Mouse (Mus musculus) layer of hippocampus, adult 2 months (tissue): ENCODE measurements at regions not wholly inside any gene's neighbourhood (a gene's known extent, or its start where the extent isn't known, plus 50 kb on each side); places are given as distances from the start of the nearest gene placed in this dataset.

Source experiments
- DNase-seq, 2 experiments: peaks; one replicate each; pipeline ENCODE4 v3.0.0; 2022; ENCODE audit warnings: low spot score in 2 of 2
- H3K27ac ChIP-seq: fragments of 200-600 bp; 2 replicates; pipeline ENCODE4 v1.8.1; 2022
- H3K4me3 ChIP-seq: fragments of 200-600 bp; 2 replicates; pipeline ENCODE4 v1.8.1; 2022; ENCODE audit warnings: mild to moderate bottlenecking
- CTCF ChIP-seq: fragments of 200-600 bp; conservative IDR thresholded peaks from 2 replicates; pipeline ENCODE4 v1.8.1; 2022; ENCODE audit warnings: antibody characterized with exemption, mild to moderate bottlenecking, moderate library complexity

- no peak for DNase-seq
- no peak for TF ChIP-seq CTCF
Observed at GRCm38 (mm10) chr1:73857497-73857896, 266.8 kb downstream of the Tns1 start.

DNA sequence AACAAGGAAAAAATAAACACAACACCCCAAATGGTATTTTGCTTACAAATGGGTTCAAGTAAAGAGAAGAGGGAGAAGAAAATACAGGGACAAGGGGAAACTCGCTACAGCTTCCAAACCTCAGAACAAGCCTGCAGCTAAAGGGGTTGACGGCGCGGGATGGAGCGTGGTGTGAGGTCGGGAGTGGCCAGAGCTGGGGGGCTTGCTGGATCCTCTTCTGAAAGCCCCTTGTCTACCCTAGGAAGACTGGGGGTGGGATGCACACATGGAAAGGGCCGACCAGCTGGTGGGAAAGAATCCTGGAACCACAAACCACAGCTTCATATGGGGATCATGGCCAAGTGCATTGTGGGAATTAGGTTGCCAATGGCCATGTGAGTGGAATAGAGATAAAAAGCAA lies 267.4 kb downstream of the Tns1 start:
- DNase-seq = no peak
- Histone ChIP-seq H3K27ac (no peak overlapping the region), H3K4me3 (no peak overlapping the region)
- no peak for TF ChIP-seq CTCF

More at GRCm38 (mm10) chr1:73857497-73857896, 266.8 kb downstream of the Tns1 start:
- Histone ChIP-seq H3K4me3 (no peak overlapping the region), H3K27ac (no peak overlapping the region)

GRCm38 (mm10) chr1:73855306-73855705 lies 268.9 kb downstream of the Tns1 start:
- no peak for TF ChIP-seq CTCF
- H3K27ac ChIP-seq = no peak overlapping the region
- no peak for DNase-seq

DNA sequence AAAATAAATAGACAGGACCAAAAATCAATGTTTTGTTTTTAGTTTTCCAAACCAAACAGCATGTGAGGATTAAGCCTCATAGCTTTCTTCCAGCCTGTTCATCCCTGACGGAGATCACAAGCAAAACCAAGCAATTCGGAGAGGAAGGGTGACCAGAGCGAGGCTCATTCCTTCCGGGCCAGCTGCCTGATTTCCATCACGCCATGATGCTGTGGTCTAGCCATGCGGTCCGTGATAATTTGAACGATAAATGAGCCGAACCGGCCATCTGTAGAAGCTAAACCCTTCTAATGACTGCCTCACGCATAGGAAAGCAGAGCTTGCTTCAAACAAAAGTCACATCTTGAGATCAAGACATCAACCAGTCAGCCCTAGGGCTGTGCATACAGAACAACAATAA lies 270.4 kb downstream of the Tns1 start:
- no peak overlapping the region for H3K27ac ChIP-seq
- H3K4me3 ChIP-seq = no peak overlapping the region
- no peak for TF ChIP-seq CTCF
- no peak for DNase-seq

More at GRCm38 (mm10) chr1:73855306-73855705, 268.9 kb downstream of the Tns1 start:
- H3K4me3 ChIP-seq = no peak overlapping the region

DNA sequence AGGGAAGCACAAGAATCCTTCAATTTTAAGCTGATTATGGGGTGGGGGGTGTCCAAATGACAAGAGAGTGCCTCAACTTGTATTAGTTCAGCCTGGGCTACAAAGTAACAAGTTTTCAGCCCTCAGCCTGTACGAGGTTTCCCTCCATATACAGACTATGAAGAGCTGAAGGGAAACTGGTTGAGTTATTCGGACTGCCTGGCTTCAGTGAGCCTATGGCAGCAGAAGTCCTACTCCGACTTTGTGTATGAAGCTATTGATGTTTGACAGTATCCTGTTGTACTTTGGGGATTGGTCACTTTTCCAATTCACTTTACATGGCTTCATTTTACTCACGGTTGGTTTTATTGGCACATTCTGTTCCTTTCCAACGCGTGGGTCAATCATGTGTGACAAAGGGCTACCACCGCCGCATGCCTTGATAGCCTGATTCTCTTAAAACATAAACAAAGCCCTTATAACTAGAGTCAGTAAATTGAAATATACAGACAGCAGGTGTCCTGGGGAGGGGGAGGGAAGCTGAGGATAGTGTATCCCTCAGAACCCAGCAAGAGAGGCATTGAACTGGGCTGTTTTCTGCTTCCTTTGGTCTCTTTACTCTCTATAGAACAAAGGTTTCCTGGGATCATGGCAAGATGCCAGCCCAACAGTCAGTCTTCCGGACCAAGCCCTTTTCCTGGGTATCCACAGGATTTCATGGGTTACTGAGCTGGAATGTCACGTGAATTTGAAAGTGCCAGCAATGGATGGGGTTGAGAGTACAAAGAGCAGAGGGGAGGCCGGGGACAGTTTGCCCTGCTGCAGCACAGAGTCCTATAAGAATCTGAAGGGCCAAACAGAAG lies 273.9 kb downstream of the Tns1 start:
- TF ChIP-seq CTCF = no peak
- no peak for DNase-seq
- Histone ChIP-seq H3K27ac (no peak overlapping the region), H3K4me3 (no peak overlapping the region)

DNA sequence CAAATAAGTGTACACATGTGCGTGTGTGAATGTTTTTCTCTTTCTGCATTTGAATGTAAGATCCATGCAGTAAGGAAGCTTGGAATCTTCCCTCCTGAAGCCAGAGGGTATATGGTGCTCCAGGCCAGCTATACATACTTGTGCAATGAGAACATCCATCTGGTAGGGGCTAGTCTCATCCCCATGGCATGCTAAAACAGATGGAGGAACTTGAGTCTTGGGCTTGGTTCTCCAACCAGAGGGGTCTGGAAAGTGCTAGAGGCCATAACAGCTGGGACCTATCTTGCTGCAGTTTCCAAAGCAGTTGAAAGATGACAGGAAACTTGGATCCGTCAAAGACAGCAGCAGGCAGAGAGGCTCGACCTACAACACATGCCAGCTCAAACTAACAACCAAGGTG lies 275.9 kb downstream of the Tns1 start:
- TF ChIP-seq CTCF = no peak
- no peak overlapping the region for H3K4me3 ChIP-seq
- DNase-seq = no peak

GRCm38 (mm10) chr1:73847126-73847525 lies 277.1 kb downstream of the Tns1 start:
- Histone ChIP-seq H3K27ac (no peak overlapping the region), H3K4me3 (no peak overlapping the region)
- no peak for DNase-seq
- no peak for TF ChIP-seq CTCF

More for the DNA sequence above, 275.9 kb downstream of the Tns1 start:
- no peak overlapping the region for H3K27ac ChIP-seq

GRCm38 (mm10) chr1:73845115-73845514 lies 279.1 kb downstream of the Tns1 start:
- no peak for DNase-seq
- TF ChIP-seq CTCF = no peak
- H3K4me3 ChIP-seq = no peak overlapping the region

DNA sequence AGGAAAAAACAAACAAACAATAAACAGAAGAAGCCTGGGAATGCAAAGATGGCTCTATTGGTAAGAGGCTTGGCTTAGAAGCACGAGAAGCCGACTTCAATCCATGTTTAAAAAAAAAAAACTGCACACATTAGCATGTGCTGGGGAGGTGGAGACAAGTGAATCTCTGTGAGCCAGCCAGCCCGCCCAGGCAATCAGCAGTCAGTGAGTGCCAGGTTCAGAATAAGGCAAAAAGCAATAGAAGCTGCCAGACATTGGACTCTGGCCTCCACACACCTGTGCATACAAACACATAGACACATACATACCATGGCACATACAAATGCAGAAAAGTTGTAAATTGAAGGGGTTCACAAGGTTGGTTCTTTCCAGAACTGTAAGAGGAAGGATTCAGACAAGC lies 279.7 kb downstream of the Tns1 start:
- no peak for TF ChIP-seq CTCF
- Histone ChIP-seq H3K27ac (no peak overlapping the region), H3K4me3 (no peak overlapping the region)
- no peak for DNase-seq

More at GRCm38 (mm10) chr1:73845115-73845514, 279.1 kb downstream of the Tns1 start:
- no peak overlapping the region for H3K27ac ChIP-seq

GRCm38 (mm10) chr1:73839351-73839750 lies 284.9 kb downstream of the Tns1 start:
- H3K4me3 ChIP-seq = no peak overlapping the region
- H3K27ac ChIP-seq = no peak overlapping the region
- DNase-seq = no peak
- TF ChIP-seq CTCF = no peak

- TF ChIP-seq CTCF = no peak
- Histone ChIP-seq H3K27ac (no peak overlapping the region), H3K4me3 (no peak overlapping the region)
- no peak for DNase-seq
Observed at GRCm38 (mm10) chr1:73836680-73837079, 287.6 kb downstream of the Tns1 start.

GRCm38 (mm10) chr1:73834566-73834965 lies 289.7 kb downstream of the Tns1 start:
- H3K4me3 ChIP-seq = no peak overlapping the region
- no peak for TF ChIP-seq CTCF
- no peak for DNase-seq
- H3K27ac ChIP-seq = no peak overlapping the region

GRCm38 (mm10) chr1:73830486-73831132 lies 293.6 kb downstream of the Tns1 start:
- Histone ChIP-seq H3K4me3 (no peak overlapping the region), H3K27ac (no peak overlapping the region)
- DNase-seq = no peak
- TF ChIP-seq CTCF = no peak
